Mouse (Mus musculus): ENCODE data around the gene Skor1.

GRCm38 (mm10) chr9:63181337-63182178 is 32.8 kb upstream of the Skor1 start:
- no peak for TF ChIP-seq CTCF (IDR thresholded peaks at IDR 0.05; ENCODE audit: low read depth)
- no peak for TF ChIP-seq EP300 (IDR thresholded peaks at IDR 0.05; ENCODE audit: low read depth)

Data from liver, embryonic 14.5 days (tissue).